Mouse (Mus musculus) myocyte (in vitro differentiated cells): Measurements from ENCODE around the gene Relt.
A peak's percentile ranks its signal among the peaks of the same experiment; 100 is the strongest.

Source experiments
- E2F4 ChIP-seq: IDR thresholded peaks from one replicate; pipeline ENCODE4 v1.6.1; 2011; ENCODE audit warnings: mild to moderate bottlenecking, control low read depth, moderate library complexity; ENCODE audit not compliant: insufficient read depth
- MYOD1 ChIP-seq, 3 experiments: IDR thresholded peaks; one replicate each; pipeline ENCODE4 v1.6.1; 2011; ENCODE audit warnings: control low read depth in 2 of 3, low read depth in 2 of 3, mild to moderate bottlenecking in 2 of 3, moderate library complexity in 1 of 3; ENCODE audit not compliant: insufficient read length in 2 of 3, control insufficient read depth in 1 of 3
- POLR2A ChIP-seq: IDR thresholded peaks from one replicate; pipeline ENCODE4 v1.6.1; 2011; ENCODE audit warnings: low read depth, mild to moderate bottlenecking, control low read depth, moderate library complexity; ENCODE audit not compliant: insufficient read length
- POLR2AphosphoS2 ChIP-seq: IDR thresholded peaks from one replicate; pipeline ENCODE4 v1.6.1; 2011; ENCODE audit warnings: low read depth, control low read depth; ENCODE audit not compliant: insufficient read length
- SRF ChIP-seq: IDR thresholded peaks from one replicate; pipeline ENCODE4 v1.6.1; 2011; ENCODE audit warnings: low read depth; ENCODE audit not compliant: control insufficient read depth, insufficient read length
- TCF12 ChIP-seq: IDR thresholded peaks from one replicate; pipeline ENCODE4 v1.6.1; 2011; ENCODE audit warnings: mild to moderate bottlenecking, control low read depth; ENCODE audit not compliant: poor library complexity, insufficient read depth, severe bottlenecking
- USF1 ChIP-seq: IDR thresholded peaks from one replicate; pipeline ENCODE4 v1.6.1; 2011; ENCODE audit warnings: low read depth, mild to moderate bottlenecking, control low read depth, moderate library complexity

DNA sequence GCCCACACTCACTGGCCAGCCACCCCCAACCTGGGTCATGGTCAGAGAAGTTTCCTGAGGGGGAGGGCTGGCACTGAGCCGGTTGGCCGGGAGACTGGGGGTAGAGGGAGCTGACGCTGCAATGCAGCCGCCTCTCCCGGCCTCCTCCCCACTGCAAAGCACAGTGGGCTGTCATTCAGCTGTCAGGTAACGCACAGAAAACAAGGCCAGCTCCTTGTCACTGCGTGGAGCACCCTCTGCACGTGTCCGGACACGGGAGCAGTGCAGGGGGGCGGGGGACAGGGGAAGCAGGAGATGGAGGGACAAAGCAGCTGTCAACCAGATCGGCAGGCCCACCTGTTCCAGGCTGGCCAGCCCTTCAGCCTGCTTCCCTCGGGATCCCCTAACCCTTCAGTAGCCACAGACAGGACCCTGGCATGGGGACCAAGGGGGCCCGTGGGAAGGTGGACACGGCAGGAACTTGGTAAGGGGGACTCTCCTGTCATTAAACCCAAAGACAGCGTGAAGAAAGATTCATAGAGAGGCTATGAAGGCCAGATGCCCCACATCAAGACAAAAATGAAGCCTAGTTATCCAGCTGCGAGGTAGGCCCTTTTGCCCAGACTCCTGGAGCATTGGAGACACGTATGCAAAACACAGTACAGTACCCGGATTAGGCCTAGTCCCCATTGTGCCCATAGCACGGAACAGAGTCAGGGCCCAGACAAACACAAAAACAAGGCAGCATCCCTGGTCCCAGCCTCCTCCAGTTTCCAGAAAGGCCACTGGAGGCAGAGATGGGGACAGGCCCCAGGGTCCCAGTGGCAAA lies 30.2 kb upstream of the Relt start:
- TF ChIP-seq POLR2A (no peak), MYOD1 (IDR thresholded peaks at IDR 0.05; ENCODE audit: control insufficient read depth in 1 of 3, insufficient read length in 2 of 3, low read depth in 2 of 3) (peak in 2 of 3 experiments; percentile 87 to 93), POLR2AphosphoS2 (no peak), E2F4 (no peak), SRF (no peak), USF1 (no peak), TCF12 (no peak)
